Mouse (Mus musculus): ENCODE data around the gene Plekha5. TPM values are rescaled to one million over a fixed set of nuclear protein-coding genes. Genes with fewer than 3 reads are reported as not detected.

The Plekha5 gene
- polyA plus RNA-seq, 1 experiment from 2014 or later = 51.4 TPM

DNA sequence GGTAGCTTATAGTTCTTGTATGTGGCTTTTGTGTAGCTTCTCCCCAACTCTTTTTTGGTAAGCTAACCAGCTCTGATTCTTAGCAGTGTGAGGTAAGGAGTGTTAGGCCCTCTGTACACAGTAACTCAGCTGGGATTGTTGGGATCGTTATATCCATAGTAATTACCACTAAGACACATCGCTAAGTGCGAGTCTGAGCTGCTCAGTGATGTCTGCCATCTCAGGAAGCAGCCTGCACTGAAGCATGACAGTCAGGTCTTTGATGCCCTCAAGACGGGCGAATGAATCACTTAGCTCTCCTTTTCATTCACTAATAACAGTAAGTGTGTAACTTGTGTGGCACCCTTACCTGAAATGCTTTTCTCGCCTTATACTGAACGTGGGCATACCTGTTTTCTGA, 36.5 kb downstream of the Plekha5 start:
- ATAC-seq (ENCODE audit: low FRiP score) = no peak
- 71% methylated on average over 7 of the region's 7 CpGs for WGBS

DNA sequence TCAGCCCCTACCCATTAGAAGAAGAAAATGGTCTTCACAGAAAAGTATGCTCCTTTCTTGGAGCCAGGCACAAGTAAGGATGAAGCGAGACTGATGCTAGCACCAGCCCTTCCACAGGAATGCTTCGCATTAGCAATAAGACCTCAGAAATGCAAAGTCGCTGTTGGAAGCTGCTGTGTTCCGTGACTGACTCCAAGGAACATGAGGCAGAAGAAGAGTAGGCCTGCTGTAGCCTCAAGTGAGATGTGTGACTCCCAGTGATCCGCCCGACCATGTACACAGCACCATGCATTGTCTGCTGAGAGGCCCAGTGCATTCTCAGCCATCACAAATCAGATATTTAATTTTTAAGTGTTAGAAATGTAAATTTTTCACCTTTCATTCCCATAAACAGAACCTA, 41.0 kb downstream of the Plekha5 start:
- no peaks in the 10 kb centered on the region for H3K9me3 ChIP-seq
- 89% methylated on average over 6 of the region's 6 CpGs for WGBS
- no peak overlapping the region for H3K9ac ChIP-seq

More for the DNA sequence above, 36.5 kb downstream of the Plekha5 start:
- no peak overlapping the region for H3K4me3 ChIP-seq (replicated peaks)
- H3K27ac ChIP-seq = no peak overlapping the region
- H3K36me3 ChIP-seq (replicated peaks) = no peaks in the 10 kb centered on the region
- no peaks in the 10 kb centered on the region for H3K27me3 ChIP-seq
- no peaks in the 10 kb centered on the region for H3K9me3 ChIP-seq
- peaks cover 3% of the 10 kb centered on the region; the same call in 1 of the 2 replicates for H3K4me1 ChIP-seq
- no peak overlapping the region for H3K9ac ChIP-seq
- H3K4me2 ChIP-seq = no peak overlapping the region

DNA sequence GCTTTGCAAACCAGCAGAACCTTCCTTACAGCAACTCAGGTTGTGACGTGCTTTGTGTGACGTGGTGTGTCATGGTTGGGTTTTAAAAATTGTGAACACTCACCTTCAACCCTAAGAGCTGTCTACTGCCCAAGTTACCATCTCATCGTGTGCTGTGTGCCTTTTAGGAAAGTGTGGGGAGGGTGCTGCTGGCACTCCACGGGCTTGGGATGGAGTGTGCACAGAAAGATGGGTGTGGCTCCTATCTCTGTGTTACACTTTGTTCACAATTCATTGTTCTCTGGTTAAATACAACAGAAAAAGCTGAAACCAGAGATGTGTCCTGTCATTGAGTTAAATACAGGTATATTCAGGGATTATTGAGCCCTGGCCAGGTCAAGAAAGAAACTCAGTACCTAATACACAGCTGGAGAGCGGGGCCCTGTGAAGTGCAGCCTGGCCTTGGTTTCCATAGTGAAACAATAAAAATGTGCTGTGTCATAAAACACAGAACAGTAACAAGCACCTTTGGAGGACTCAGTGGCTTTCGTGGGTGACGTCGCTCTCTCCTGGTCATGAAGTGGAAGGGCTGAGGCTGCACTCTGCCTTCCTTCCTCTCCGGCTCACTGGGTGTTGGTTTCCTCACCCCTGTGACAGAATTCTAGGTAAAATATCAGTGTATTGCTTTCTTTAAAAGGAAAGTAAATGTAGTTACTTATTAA, 42.2 kb downstream of the Plekha5 start:
- WGBS = 86% methylated on average over 9 of the region's 9 CpGs
- H3K36me3 ChIP-seq (replicated peaks) = no peaks in the 10 kb centered on the region

More for the DNA sequence above, 41.0 kb downstream of the Plekha5 start:
- Histone ChIP-seq H3K4me3 (replicated peaks) (no peak overlapping the region), H3K36me3 (replicated peaks) (no peaks in the 10 kb centered on the region), H3K4me2 (no peak overlapping the region), H3K27me3 (no peaks in the 10 kb centered on the region), H3K27ac (no peak overlapping the region), H3K4me1 (peaks cover 4% of the 10 kb centered on the region; the same call in 1 of the 2 replicates)
- no peak for ATAC-seq (ENCODE audit: low FRiP score)

GRCm38 (mm10) chr6:140466841-140467240, 43.0 kb downstream of the Plekha5 start:
- H3K4me2 ChIP-seq = no peak overlapping the region
- H3K9me3 ChIP-seq = no peaks in the 10 kb centered on the region
- H3K27me3 ChIP-seq = no peaks in the 10 kb centered on the region
- H3K27ac ChIP-seq = no peak overlapping the region
- peaks cover 4% of the 10 kb centered on the region; the same call in 1 of the 2 replicates for H3K4me1 ChIP-seq
- no peak for ATAC-seq (ENCODE audit: low FRiP score)
- no peak overlapping the region for H3K9ac ChIP-seq
- WGBS = 80% methylated on average over 6 of the region's 6 CpGs
- H3K4me3 ChIP-seq (replicated peaks) = no peak overlapping the region
- H3K36me3 ChIP-seq (replicated peaks) = no peaks in the 10 kb centered on the region

More for the DNA sequence above, 42.2 kb downstream of the Plekha5 start:
- Histone ChIP-seq H3K4me2 (no peak overlapping the region), H3K4me1 (peaks cover 4% of the 10 kb centered on the region; the same call in 1 of the 2 replicates), H3K4me3 (replicated peaks) (no peak overlapping the region), H3K9ac (no peak overlapping the region), H3K27me3 (no peaks in the 10 kb centered on the region), H3K27ac (no peak overlapping the region), H3K9me3 (no peaks in the 10 kb centered on the region)
- ATAC-seq (ENCODE audit: low FRiP score) = no peak

DNA sequence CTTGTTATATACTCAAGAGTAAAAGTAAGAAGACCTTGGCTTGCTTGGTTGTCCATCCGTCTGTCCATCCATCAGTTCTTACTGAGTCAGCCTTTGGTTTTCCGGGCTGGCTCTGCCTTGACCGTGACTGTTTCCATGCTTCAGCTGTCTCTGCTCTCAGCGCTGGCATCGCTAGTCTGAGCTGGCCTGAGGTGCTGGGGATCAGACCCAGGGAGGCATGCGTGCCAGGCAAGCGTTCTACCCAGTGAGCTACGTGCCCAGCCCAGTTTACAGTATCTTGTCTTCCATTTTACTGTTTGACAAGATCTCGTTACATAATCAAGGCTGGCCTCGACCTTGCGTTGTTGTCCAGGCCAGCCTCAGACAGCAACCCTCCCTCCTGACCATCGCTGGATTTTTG, 44.0 kb downstream of the Plekha5 start:
- no peak overlapping the region for H3K9ac ChIP-seq
- peaks cover 4% of the 10 kb centered on the region; the same call in 1 of the 2 replicates for H3K4me1 ChIP-seq
- 94% methylated on average over 12 of the region's 12 CpGs for WGBS
- H3K36me3 ChIP-seq (replicated peaks) = no peaks in the 10 kb centered on the region
- H3K4me3 ChIP-seq (replicated peaks) = no peak overlapping the region
- ATAC-seq (ENCODE audit: low FRiP score) = no peak
- no peak overlapping the region for H3K4me2 ChIP-seq
- H3K27me3 ChIP-seq = no peaks in the 10 kb centered on the region
- no peak overlapping the region for H3K27ac ChIP-seq
- H3K9me3 ChIP-seq = no peaks in the 10 kb centered on the region

- Histone ChIP-seq H3K36me3 (replicated peaks) (no peaks in the 10 kb centered on the region), H3K4me3 (replicated peaks) (no peak overlapping the region), H3K4me2 (no peak overlapping the region), H3K27ac (no peak overlapping the region), H3K4me1 (peaks cover 4% of the 10 kb centered on the region; the same call in 1 of the 2 replicates), H3K27me3 (no peaks in the 10 kb centered on the region), H3K9ac (no peak overlapping the region), H3K9me3 (no peaks in the 10 kb centered on the region)
- ATAC-seq (ENCODE audit: low FRiP score) = no peak
- WGBS = 79% methylated on average over 6 of the region's 6 CpGs
These were observed 45.9 kb downstream of the Plekha5 start for GRCm38 (mm10) chr6:140469791-140470190.

DNA sequence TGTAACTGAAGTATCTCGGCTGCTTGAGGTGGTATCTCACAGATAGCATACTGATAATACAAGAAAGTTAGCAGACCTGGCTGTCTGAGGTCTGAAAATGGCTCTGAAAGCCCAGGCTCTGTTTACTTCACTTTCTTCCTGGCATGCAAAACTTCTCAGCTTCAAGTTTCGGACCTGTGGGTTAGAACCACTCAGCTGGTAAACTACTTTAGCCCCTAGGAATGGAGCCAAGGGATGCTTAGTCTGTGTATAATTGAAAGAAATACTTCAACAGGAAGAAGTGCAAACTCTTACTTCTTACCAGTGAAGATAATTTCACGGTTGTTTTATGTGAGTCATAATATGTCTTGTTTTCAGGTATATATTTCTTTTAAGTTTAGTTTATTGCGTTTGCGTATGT, 47.9 kb downstream of the Plekha5 start:
- Histone ChIP-seq H3K36me3 (replicated peaks) (no peaks in the 10 kb centered on the region), H3K9me3 (no peaks in the 10 kb centered on the region), H3K9ac (no peak overlapping the region), H3K27me3 (no peaks in the 10 kb centered on the region), H3K4me1 (no peaks in the 10 kb centered on the region; the same call in 1 of the 2 replicates), H3K4me2 (no peak overlapping the region), H3K27ac (no peak overlapping the region), H3K4me3 (replicated peaks) (no peak overlapping the region)
- no peak for ATAC-seq (ENCODE audit: low FRiP score)
- WGBS = 92% methylated on average over 5 of the region's 5 CpGs

- H3K27ac ChIP-seq = no peak overlapping the region
- H3K36me3 ChIP-seq (replicated peaks) = no peaks in the 10 kb centered on the region
- ATAC-seq (ENCODE audit: low FRiP score) = no peak
- 51% methylated on average over 4 of the region's 4 CpGs for WGBS
- H3K9ac ChIP-seq = no peak overlapping the region
- no peak overlapping the region for H3K4me2 ChIP-seq
- H3K27me3 ChIP-seq = no peaks in the 10 kb centered on the region
- peaks cover 5% of the 10 kb centered on the region for H3K4me1 ChIP-seq
- H3K9me3 ChIP-seq = no peaks in the 10 kb centered on the region
- H3K4me3 ChIP-seq (replicated peaks) = no peak overlapping the region
These were observed 48.5 kb downstream of the Plekha5 start for GRCm38 (mm10) chr6:140472345-140472744.

GRCm38 (mm10) chr6:140475393-140476087, 51.7 kb downstream of the Plekha5 start:
- no peak overlapping the region for H3K4me3 ChIP-seq (replicated peaks)
- no peaks in the 10 kb centered on the region for H3K9me3 ChIP-seq
- H3K27me3 ChIP-seq = no peaks in the 10 kb centered on the region
- 83% methylated on average over 9 of the region's 9 CpGs for WGBS
- H3K9ac ChIP-seq = no peak overlapping the region
- H3K4me1 ChIP-seq = peaks cover 10% of the 10 kb centered on the region
- no peaks in the 10 kb centered on the region for H3K36me3 ChIP-seq (replicated peaks)
- ATAC-seq (ENCODE audit: low FRiP score) = no peak
- no peak overlapping the region for H3K27ac ChIP-seq
- H3K4me2 ChIP-seq = no peak overlapping the region

GRCm38 (mm10) chr6:140476981-140477380, 53.1 kb downstream of the Plekha5 start:
- ATAC-seq (ENCODE audit: low FRiP score) = no peak
- Histone ChIP-seq H3K4me3 (replicated peaks) (no peak overlapping the region), H3K27me3 (no peaks in the 10 kb centered on the region), H3K9me3 (no peaks in the 10 kb centered on the region), H3K4me1 (peaks cover 14% of the 10 kb centered on the region), H3K9ac (no peak overlapping the region), H3K27ac (no peak overlapping the region), H3K4me2 (no peak overlapping the region), H3K36me3 (replicated peaks) (no peaks in the 10 kb centered on the region)
- 81% methylated on average over 2 of the region's 2 CpGs for WGBS

DNA sequence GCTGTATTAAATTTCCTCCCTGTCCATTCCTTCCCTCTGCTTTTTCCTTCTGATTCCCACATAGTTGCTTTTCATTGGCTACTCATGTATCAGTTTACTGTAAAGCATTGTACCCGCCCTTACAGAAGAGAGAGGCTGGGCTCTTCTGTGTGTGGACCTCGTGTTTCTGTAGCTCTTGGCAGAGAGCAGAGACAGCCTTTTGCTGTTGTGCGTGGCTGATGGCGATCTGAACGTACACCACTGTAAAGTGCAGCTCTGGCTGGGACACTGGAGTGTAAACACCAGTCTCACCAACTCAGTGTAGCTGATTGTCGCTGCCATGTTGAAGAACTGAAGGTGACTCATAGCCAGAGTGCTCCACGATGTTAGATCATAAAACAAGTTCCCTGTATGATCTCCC, 54.2 kb downstream of the Plekha5 start:
- ATAC-seq (ENCODE audit: low FRiP score) = no peak
- H3K4me2 ChIP-seq = no peak overlapping the region
- H3K27ac ChIP-seq = no peak overlapping the region
- WGBS = 75% methylated on average over 7 of the region's 7 CpGs
- no peaks in the 10 kb centered on the region for H3K27me3 ChIP-seq
- no peak overlapping the region for H3K9ac ChIP-seq
- no peaks in the 10 kb centered on the region for H3K36me3 ChIP-seq (replicated peaks)
- no peaks in the 10 kb centered on the region for H3K9me3 ChIP-seq
- H3K4me1 ChIP-seq = peaks cover 19% of the 10 kb centered on the region
- no peak overlapping the region for H3K4me3 ChIP-seq (replicated peaks)

- peak; percentile 35; the same call in 1 of the 2 replicates for ATAC-seq (ENCODE audit: low FRiP score)
- WGBS = 67% methylated on average over 5 of the region's 5 CpGs
- H3K4me1 ChIP-seq = peaks cover 25% of the 10 kb centered on the region
These were observed 55.1 kb downstream of the Plekha5 start for GRCm38 (mm10) chr6:140478943-140479342.

More at GRCm38 (mm10) chr6:140478943-140479342, 55.1 kb downstream of the Plekha5 start:
- Histone ChIP-seq H3K4me3 (replicated peaks) (no peak overlapping the region), H3K27ac (no peak overlapping the region), H3K27me3 (no peaks in the 10 kb centered on the region), H3K4me2 (no peak overlapping the region), H3K9ac (no peak overlapping the region), H3K9me3 (no peaks in the 10 kb centered on the region), H3K36me3 (replicated peaks) (no peaks in the 10 kb centered on the region)

Data from forebrain, embryonic 12.5 days (tissue).